Mouse (Mus musculus): ENCODE results near the gene Tomm7. TPM values are rescaled to one million over a fixed set of nuclear protein-coding genes. Genes with fewer than 3 reads are reported as not detected.
A peak's percentile ranks its signal among the peaks of the same experiment; 100 is the strongest.

Tomm7 gene
- polyA plus RNA-seq, 1 experiment, result 14.7 TPM

- Histone ChIP-seq H3K27me3 (replicated peaks) (peaks cover 2% of the 10 kb centered on the region), H3K36me3 (replicated peaks; ENCODE audit: low read length) (peaks cover 13% of the 10 kb centered on the region), H3K9me3 (peaks cover 9% of the 10 kb centered on the region), H3K4me1 (peaks cover 15% of the 10 kb centered on the region), H3K4me3 (replicated peaks) (peak overlapping the region; percentile 26)
- TF ChIP-seq GATA1 (IDR thresholded peaks at IDR 0.05; ENCODE audit: borderline replicate concordance, low read length), result no peak
- no peak for TF ChIP-seq FLI1 (IDR thresholded peaks at IDR 0.05; ENCODE audit: low read length)
Measured at GRCm38 (mm10) chr5:23826321-23827004, 17.5 kb downstream of the Tomm7 start.

- TF ChIP-seq FLI1 (IDR thresholded peaks at IDR 0.05; ENCODE audit: low read length) (no peak), GATA1 (IDR thresholded peaks at IDR 0.05; ENCODE audit: borderline replicate concordance, low read length) (no peak)
- Histone ChIP-seq H3K4me1 (peaks cover 11% of the 10 kb centered on the region), H3K36me3 (replicated peaks; ENCODE audit: low read length) (peaks cover 27% of the 10 kb centered on the region), H3K4me3 (replicated peaks) (no peak overlapping the region), H3K9me3 (peaks cover 6% of the 10 kb centered on the region), H3K27me3 (replicated peaks) (no peaks in the 10 kb centered on the region)
Measured at GRCm38 (mm10) chr5:23824171-23824733, 19.7 kb downstream of the Tomm7 start.

DNA sequence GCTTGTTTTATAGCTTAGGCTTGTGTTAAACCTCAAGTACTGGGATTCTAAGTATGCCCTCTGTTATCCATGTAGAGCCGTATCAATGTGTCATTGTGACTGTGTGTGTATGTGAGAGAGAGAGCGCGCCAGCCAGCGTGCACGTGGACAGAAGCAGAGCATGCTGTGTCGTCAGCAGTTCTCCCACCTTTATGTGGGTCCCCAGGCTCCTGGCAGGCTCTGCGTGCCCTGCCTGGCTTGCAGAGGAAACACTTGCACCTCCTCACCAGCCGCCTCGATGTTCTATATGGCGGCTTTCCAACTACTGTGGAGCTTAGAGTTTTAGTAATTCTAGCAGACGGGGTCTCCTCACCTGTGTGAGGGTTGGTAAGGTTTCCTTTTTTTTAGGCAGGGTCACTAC, 21.7 kb downstream of the Tomm7 start:
- no peaks in the 10 kb centered on the region for H3K9me3 ChIP-seq
- peaks cover 11% of the 10 kb centered on the region for H3K4me1 ChIP-seq
- no peaks in the 10 kb centered on the region for H3K27me3 ChIP-seq (replicated peaks)
- TF ChIP-seq GATA1 (IDR thresholded peaks at IDR 0.05; ENCODE audit: borderline replicate concordance, low read length), result no peak
- no peak for TF ChIP-seq FLI1 (IDR thresholded peaks at IDR 0.05; ENCODE audit: low read length)
- peaks cover 47% of the 10 kb centered on the region for H3K36me3 ChIP-seq (replicated peaks; ENCODE audit: low read length)
- no peak overlapping the region for H3K4me3 ChIP-seq (replicated peaks)

- Histone ChIP-seq H3K4me1 (peaks cover 7% of the 10 kb centered on the region; the same call in 1 of the 2 replicates), H3K9me3 (no peaks in the 10 kb centered on the region), H3K27me3 (replicated peaks) (no peaks in the 10 kb centered on the region), H3K36me3 (replicated peaks; ENCODE audit: low read length) (peaks cover 90% of the 10 kb centered on the region), H3K4me3 (replicated peaks) (no peak overlapping the region)
- TF ChIP-seq FLI1 (IDR thresholded peaks at IDR 0.05; ENCODE audit: low read length) (no peak), GATA1 (IDR thresholded peaks at IDR 0.05; ENCODE audit: borderline replicate concordance, low read length) (no peak)
Measured at GRCm38 (mm10) chr5:23816681-23817080, 27.3 kb downstream of the Tomm7 start.

DNA sequence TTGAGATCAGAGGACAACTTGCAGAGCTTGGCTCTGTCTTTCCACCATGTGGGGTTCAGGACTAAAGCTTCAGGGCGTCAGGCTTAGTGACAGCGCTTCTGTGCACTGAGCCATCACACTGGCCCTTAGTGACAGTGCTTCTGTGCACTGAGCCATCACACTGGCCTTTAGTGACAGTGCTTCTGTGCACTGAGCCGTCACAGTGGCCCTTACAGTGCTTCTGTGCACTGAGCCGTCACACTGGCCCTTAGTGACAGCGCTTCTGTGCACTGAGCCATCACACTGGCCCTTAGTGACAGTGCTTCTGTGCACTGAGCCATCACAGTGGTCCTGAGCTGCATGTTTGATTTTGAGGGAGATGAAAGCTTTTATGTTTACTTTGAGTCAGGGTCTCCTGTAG, 29.1 kb downstream of the Tomm7 start:
- H3K4me1 ChIP-seq, result peaks cover 7% of the 10 kb centered on the region; the same call in 1 of the 2 replicates
- H3K4me3 ChIP-seq (replicated peaks), result no peak overlapping the region
- H3K36me3 ChIP-seq (replicated peaks; ENCODE audit: low read length), result peaks cover 98% of the 10 kb centered on the region
- TF ChIP-seq GATA1 (IDR thresholded peaks at IDR 0.05; ENCODE audit: borderline replicate concordance, low read length), result no peak
- TF ChIP-seq FLI1 (IDR thresholded peaks at IDR 0.05; ENCODE audit: low read length), result no peak
- H3K27me3 ChIP-seq (replicated peaks), result no peaks in the 10 kb centered on the region
- H3K9me3 ChIP-seq, result no peaks in the 10 kb centered on the region

DNA sequence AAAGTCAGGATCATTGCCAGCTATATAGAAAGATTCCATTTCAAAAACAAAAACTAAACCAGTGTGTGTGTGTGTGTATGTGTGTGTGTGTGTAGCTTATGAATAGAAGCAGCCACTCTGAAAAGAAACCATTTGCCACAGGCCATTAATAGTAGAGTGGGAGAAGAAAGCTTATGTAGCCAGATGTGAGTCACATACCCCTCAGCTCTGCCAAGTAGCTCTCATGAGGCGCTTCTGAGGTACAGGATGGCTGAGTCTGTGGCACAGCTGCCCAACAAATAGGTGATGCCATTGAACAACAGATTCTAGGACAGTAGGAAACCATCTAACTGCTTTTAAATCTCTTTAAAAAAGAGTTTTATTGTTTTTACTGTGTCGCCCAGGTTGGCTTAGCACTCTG, 51.2 kb downstream of the Tomm7 start:
- no peak for TF ChIP-seq FLI1 (IDR thresholded peaks at IDR 0.05; ENCODE audit: low read length)
- TF ChIP-seq GATA1 (IDR thresholded peaks at IDR 0.05; ENCODE audit: borderline replicate concordance, low read length), result no peak
- Histone ChIP-seq H3K27me3 (replicated peaks) (no peaks in the 10 kb centered on the region), H3K4me3 (replicated peaks) (no peak overlapping the region), H3K9me3 (no peaks in the 10 kb centered on the region), H3K4me1 (peaks cover 60% of the 10 kb centered on the region), H3K36me3 (replicated peaks; ENCODE audit: low read length) (peaks cover 84% of the 10 kb centered on the region)

DNA sequence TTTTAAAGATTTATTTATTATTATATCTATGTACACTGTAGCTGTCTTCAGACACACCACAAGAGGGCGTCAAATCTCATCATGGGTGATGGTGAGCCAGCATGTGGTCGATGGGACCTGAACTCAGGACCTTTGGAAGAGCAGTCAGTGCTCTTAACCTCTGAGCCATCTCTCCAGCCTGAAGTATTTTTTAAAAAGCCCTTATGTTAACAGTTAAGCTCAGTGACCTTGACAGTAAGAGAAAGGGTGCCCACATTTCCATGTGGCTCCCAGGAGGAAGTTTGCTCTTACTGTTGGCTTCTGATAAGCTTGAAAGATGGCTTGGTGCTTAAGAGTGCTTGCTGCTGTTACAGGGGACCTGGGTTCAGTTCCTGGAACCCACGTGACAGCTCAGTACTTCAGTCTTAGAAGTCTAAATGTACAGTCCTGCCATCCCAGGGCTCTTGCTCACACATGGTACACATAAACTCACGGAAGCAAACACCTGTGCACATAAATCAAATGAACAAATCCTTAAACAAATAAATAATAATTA, 54.8 kb downstream of the Tomm7 start:
- Histone ChIP-seq H3K27me3 (replicated peaks) (no peaks in the 10 kb centered on the region), H3K4me3 (replicated peaks) (peak overlapping the region; percentile 98), H3K4me1 (peaks cover 58% of the 10 kb centered on the region), H3K9me3 (peaks cover 4% of the 10 kb centered on the region; the same call in 1 of the 2 replicates), H3K36me3 (replicated peaks; ENCODE audit: low read length) (peaks cover 48% of the 10 kb centered on the region)
- TF ChIP-seq GATA1 (IDR thresholded peaks at IDR 0.05; ENCODE audit: borderline replicate concordance, low read length) (peak; percentile 82; the same call in 1 of the 3 replicates), FLI1 (IDR thresholded peaks at IDR 0.05; ENCODE audit: low read length) (no peak)

Other genes starting within 250 kb of the Tomm7 start
- 1.5 TPM in 1 of 2 replicates, not detected in the other for gene Srpk2, start 159.5 kb downstream of the Tomm7 start, polyA plus RNA-seq (2012; ENCODE audit: insufficient read depth, low replicate concordance)
- gene Pus7, start 60.5 kb downstream of the Tomm7 start, polyA plus RNA-seq (2012; ENCODE audit: insufficient read depth, low replicate concordance), result 2.8 and 3.6 TPM in 2 replicates
- gene Rint1, start 56.5 kb downstream of the Tomm7 start, polyA plus RNA-seq (2012; ENCODE audit: insufficient read depth, low replicate concordance), result 2.9 and 11.2 TPM in 2 replicates
- 6.0 and 9.7 TPM in 2 replicates for gene Fam126a, start 186.5 kb upstream of the Tomm7 start, polyA plus RNA-seq (2012; ENCODE audit: insufficient read depth, low replicate concordance)

Measured in megakaryocyte, embryonic 14.5 days (primary cell).